Mouse (Mus musculus): ENCODE results near the gene Olfr1297.

GRCm38 (mm10) chr2:111649101-111649500, 22.8 kb upstream of the Olfr1297 start, which contains the start of gene Olfr1298:
- TF ChIP-seq CTCF (IDR thresholded peaks at IDR 0.05; ENCODE audit: low read depth, low read length) (no peak), TAL1 (conservative IDR thresholded peaks at IDR 0.05; ENCODE audit: low read depth, low read length) (no peak), GATA1 (IDR thresholded peaks at IDR 0.05; ENCODE audit: borderline replicate concordance, low read length) (no peak), GATA2 (IDR thresholded peaks at IDR 0.05; ENCODE audit: borderline replicate concordance, low read depth, low read length) (no peak)
